Mouse (Mus musculus) ES-E14 (cell line): ENCODE results near the gene Rpusd2. TPM values are rescaled to one million over a fixed set of nuclear protein-coding genes. Genes with fewer than 3 reads are reported as not detected.

ENCODE experiments used
- DNase-seq: peaks from one replicate; pipeline ENCODE4 v3.0.0-alpha.2; 2013; ENCODE audit warnings: low read depth, low spot score
- H3K27ac ChIP-seq: 2 replicates; pipeline ENCODE4 v1.5.1; 2012; ENCODE audit warnings: low read depth, mild to moderate bottlenecking, low read length, moderate library complexity, mixed read lengths; ENCODE audit not compliant: poor library complexity, insufficient read depth, severe bottlenecking
- H3K36me3 ChIP-seq: 2 replicates; pipeline ENCODE4 v1.6.1; 2012; ENCODE audit warnings: mild to moderate bottlenecking, low read length, moderate library complexity, mixed read lengths; ENCODE audit not compliant: control insufficient read depth, poor library complexity, insufficient read depth, severe bottlenecking
- H3K4me1 ChIP-seq, 2 experiments: fragments of 150-350 bp in 1 of 2; sonication (generic) in 1 of 2; 2 replicates each; pipeline ENCODE4 v1.6.1; 2012; ENCODE audit warnings: low read length in 2 of 2, mild to moderate bottlenecking in 1 of 2, mixed read lengths in 1 of 2; ENCODE audit not compliant: control insufficient read depth in 2 of 2, insufficient read depth in 2 of 2, poor library complexity in 1 of 2
- H3K4me3 ChIP-seq, 2 experiments: fragments of 150-350 bp in 1 of 2; sonication (generic) in 1 of 2; 2 replicates each; pipeline ENCODE4 v1.5.1; 2012; ENCODE audit warnings: low read length in 2 of 2, low read depth in 1 of 2, mild to moderate bottlenecking in 1 of 2, mixed read lengths in 1 of 2; ENCODE audit not compliant: insufficient read depth in 1 of 2, poor library complexity in 1 of 2, severe bottlenecking in 1 of 2
- H3K9ac ChIP-seq: 2 replicates; pipeline ENCODE4 v1.6.1; 2012; ENCODE audit warnings: low read depth, mild to moderate bottlenecking, low read length, mixed read lengths; ENCODE audit not compliant: poor library complexity, insufficient read depth, severe bottlenecking
- H3K9me3 ChIP-seq: fragments of 150-350 bp; sonication (generic); 2 replicates; pipeline ENCODE4 v1.6.1; 2012; ENCODE audit warnings: low read depth, mild to moderate bottlenecking, low read length; ENCODE audit not compliant: control insufficient read depth, insufficient read depth
- CHD2 ChIP-seq: IDR thresholded peaks from 2 replicates; pipeline ENCODE4 v1.6.1; 2014; ENCODE audit warnings: mild to moderate bottlenecking, low read depth, low read length, inconsistent platforms
- HCFC1 ChIP-seq: IDR thresholded peaks from 2 replicates; pipeline ENCODE4 v1.6.1; 2012; ENCODE audit warnings: low read length, inconsistent platforms, borderline replicate concordance; ENCODE audit not compliant: insufficient read depth
- MAFK ChIP-seq: IDR thresholded peaks from 2 replicates; pipeline ENCODE4 v1.6.1; 2014; ENCODE audit warnings: mild to moderate bottlenecking, low read depth, low read length, inconsistent platforms; ENCODE audit not compliant: insufficient read depth
- ZC3H11A ChIP-seq: IDR thresholded peaks from 2 replicates; pipeline ENCODE4 v1.6.1; 2012; ENCODE audit warnings: low read depth, mild to moderate bottlenecking, inconsistent platforms, low read length, borderline replicate concordance
- ZNF384 ChIP-seq: IDR thresholded peaks from 2 replicates; pipeline ENCODE4 v1.6.1; 2012; ENCODE audit warnings: low read depth, low read length, inconsistent platforms
- in situ Hi-C, 2 experiments: fragments of 600-800 bp; cut with MboI; formaldehyde crosslinking; loops; one replicate each; pipeline ENCODE4 v1.15.1; 2025; ENCODE audit warnings: low sequenced_read_pairs in 2 of 2, inconsistent platforms in 1 of 2; ENCODE audit not compliant: unreplicated experiment in 2 of 2
- total RNA-seq: library from RNA; depleted of rRNA; stranded (reverse); fragments of 300-350 nt; gene quantifications from 2 replicates; pipeline ENCODE4 v1.2.3, GENCODE M21; 2012

Gene Rpusd2
- total RNA-seq, 1 experiment = 20.8 TPM

DNA sequence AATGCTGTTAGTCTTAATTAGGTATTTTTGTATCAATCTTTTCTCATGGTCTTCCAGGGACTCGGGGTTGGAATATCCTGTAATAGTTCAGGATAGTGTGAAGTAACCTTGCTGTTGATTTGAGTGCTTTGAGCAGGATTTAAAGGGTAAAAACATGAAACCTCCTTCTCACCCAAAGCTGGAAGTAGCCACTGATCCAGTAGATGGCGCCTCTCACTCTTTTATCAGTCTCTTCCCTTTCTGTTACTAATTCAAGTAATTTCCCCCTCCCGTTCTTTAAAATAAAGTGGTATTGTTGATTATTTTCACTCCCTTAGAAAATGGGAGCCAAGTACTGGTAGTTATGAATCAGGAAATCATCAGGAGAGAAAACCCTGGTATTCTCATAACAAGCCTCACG lies 6.3 kb downstream of the Rpusd2 start:
- in situ Hi-C loops = no loop called here
- Histone ChIP-seq H3K9ac (no peak overlapping the region), H3K4me3 (no peak overlapping the region), H3K9me3 (no peaks in the 10 kb centered on the region), H3K36me3 (peaks cover 22% of the 10 kb centered on the region), H3K4me1 (peaks cover 2 to 4% of the 10 kb centered on the region in 2 experiments; a peak in 1 of 4 replicates), H3K27ac (no peak overlapping the region)
- no peak for DNase-seq
- TF ChIP-seq HCFC1 = no peak
- TF ChIP-seq CHD2 = no peak
- no peak for TF ChIP-seq MAFK
- no peak for TF ChIP-seq ZC3H11A
- TF ChIP-seq ZNF384 = no peak

DNA sequence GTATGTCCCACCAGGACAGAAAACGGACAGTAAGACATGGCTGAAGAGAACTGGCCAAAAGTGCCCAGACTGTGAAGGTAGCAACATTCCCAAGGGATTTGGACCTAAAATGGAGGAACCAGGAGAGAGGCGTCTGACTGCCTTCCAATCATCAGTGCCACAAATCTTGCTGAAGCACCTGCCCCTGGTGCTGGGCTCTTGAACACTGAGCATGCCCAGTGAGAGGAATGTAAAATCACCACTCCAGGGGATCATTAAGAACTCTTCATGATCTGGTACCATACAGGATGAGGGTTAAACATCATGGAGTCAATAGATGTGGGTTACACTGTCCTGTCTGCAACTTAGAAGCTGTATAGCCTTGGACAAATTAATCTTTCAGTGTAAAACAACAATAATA lies 10.6 kb downstream of the Rpusd2 start:
- TF ChIP-seq CHD2 (no peak), ZNF384 (no peak)
- H3K4me3 ChIP-seq = no peak overlapping the region
- H3K36me3 ChIP-seq = no peaks in the 10 kb centered on the region; the same call in 1 of the 2 replicates
- H3K4me1 ChIP-seq = peaks cover 0 to 5% of the 10 kb centered on the region in 2 experiments; a peak in 1 of 4 replicates
- H3K9me3 ChIP-seq = no peaks in the 10 kb centered on the region
- in situ Hi-C loops = no loop called here
- no peak overlapping the region for H3K27ac ChIP-seq
- no peak overlapping the region for H3K9ac ChIP-seq
- no peak for DNase-seq

DNA sequence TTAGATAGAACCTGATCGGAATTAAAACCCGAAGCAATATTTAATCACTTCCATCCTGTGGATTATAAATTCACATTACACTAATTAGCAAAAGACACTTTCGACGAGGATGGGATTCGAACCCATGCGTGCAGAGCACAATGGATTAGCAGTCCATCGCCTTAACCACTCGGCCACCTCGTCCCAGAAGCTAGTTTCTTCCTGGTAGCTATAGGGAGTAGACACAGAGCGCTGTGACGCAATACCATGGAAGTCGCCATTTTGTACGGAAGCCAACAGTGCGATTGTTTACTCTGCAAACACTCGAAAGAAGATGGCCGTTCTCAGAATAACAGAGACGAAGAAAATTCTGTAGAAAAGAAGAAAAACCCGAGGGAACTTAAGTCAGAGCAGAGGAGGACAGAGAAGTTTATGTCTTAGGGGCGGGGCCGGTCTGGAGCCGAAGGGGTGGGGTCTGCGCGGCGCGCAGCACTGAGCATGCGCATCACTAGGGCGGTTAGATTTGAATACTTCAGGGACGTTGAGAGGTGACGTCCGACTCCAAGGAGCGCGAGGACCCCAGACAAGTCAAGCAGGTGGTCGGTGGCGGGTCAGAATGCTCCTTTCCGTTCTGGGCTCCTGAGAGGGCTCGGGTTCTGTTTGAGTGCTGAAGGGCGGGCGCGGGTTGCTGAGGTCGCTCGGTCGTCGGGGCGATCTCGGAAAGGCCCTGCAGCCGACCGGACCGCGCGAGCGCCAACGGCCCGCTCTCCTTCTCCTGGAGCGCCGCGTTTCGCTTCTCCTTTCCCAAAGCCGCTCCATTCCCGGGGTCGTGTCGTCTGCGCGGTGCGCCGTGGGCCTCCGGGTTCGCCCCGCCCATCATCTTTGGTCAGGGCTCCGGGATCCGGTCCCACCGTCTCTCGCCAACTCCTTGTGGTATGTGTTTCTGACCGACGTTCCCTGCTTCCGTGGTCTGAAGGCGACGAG lies 12.3 kb downstream of the Rpusd2 start, which contains the start of gene Knl1:
Gene Knl1 (plus strand): TSS at position 471 of the 963 bp plus-strand sequence.
- in situ Hi-C loops = no loop called here
- H3K4me1 ChIP-seq = peaks cover 3 to 4% of the 10 kb centered on the region in 2 experiments; a peak in 2 of 4 replicates
- H3K4me3 ChIP-seq = peak within 1 kb of the TSS; percentile 84
- TF ChIP-seq HCFC1 (peak; percentile 82), MAFK (peak; percentile 92), CHD2 (no peak), ZNF384 (0 out of 2 replicates have a peak, but pooled peaks have one; percentile 5), ZC3H11A (0 out of 2 replicates have a peak, but pooled peaks have one; percentile 14)
- H3K9me3 ChIP-seq = no peaks in the 10 kb centered on the region
- peak within 1 kb of the TSS; percentile 91 for H3K9ac ChIP-seq
- H3K27ac ChIP-seq = peak within 1 kb of the TSS; percentile 86
- peaks cover 4% of the 10 kb centered on the region for H3K36me3 ChIP-seq
- DNase-seq = peak; percentile 95

DNA sequence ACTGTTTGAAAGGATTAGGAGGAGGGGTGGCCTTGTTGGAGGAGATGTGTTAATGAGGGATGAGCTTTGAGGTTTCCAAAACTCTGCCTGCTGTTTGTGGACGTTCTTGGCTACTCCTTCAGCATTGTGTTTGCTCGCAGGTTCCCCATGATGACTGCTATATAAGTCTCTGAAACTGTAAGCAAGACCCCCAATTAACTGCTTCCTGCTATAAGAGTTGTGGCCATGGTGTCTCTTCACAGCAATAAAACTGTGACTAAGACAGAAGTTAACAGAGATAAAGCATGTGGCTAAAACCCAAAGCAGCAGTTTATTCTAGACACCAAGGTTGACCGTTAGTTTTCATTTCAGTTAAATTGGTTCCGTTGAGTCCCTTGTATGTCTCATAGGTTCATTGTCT lies 13.3 kb downstream of the Rpusd2 start:
- Histone ChIP-seq H3K36me3 (peaks cover 4% of the 10 kb centered on the region; the same call in 1 of the 2 replicates), H3K27ac (no peak overlapping the region), H3K4me3 (peak overlapping the region; percentile 84), H3K4me1 (peaks cover 3 to 6% of the 10 kb centered on the region in 2 experiments; a peak in 2 of 4 replicates), H3K9ac (peak overlapping the region; percentile 91; the same call in 1 of the 2 replicates), H3K9me3 (no peaks in the 10 kb centered on the region)
- in situ Hi-C loops = no loop called here
- TF ChIP-seq CHD2 = no peak
- TF ChIP-seq ZC3H11A = 0 out of 2 replicates have a peak, but pooled peaks have one; percentile 1
- TF ChIP-seq ZNF384 = no peak
- TF ChIP-seq HCFC1 = no peak
- no peak for TF ChIP-seq MAFK
- DNase-seq = no peak
